Mouse (Mus musculus) MEL-GATA-1-ER (cell line): ENCODE measurements around the gene Pmfbp1.

Experiments
- DNase-seq: peaks from one replicate; pipeline ENCODE4 v3.0.0-alpha.2; 2012; ENCODE audit warnings: low read depth; ENCODE audit errors: extremely low read depth

The Pmfbp1 gene

DNA sequence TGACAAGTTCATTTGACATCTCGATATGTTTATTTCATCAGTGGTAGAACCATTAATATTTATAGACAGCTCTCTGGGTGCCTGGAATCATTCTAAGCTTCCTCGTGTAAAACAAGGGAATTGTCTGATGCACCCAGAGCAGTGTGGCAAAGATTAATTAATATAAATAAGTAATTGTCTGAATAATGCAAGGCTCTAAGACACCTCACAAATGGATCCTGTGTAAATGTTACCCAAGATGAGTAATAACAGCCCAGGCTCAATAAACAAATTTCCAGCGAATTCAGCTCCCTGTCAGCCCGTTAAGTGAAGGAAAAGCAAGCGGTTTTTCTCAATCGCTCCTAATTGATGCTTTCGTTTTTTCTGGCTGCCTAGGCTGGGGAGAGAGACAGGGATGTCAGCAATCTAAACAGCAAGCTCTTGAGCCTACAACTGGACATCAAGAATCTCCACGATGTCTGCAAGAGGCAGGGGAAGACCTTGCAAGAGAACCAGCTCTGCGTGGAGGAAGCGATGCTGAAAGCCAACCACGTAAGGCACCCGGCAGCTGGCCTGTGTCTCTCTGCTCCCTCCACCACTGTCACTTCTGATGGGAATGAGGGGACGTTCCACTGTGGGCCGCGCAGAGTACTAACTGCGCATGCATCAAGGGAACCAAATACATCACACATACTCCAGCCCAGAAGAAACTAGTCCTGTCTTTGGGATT, 5.3 kb downstream of the Pmfbp1 start:
- no peak for DNase-seq

DNA sequence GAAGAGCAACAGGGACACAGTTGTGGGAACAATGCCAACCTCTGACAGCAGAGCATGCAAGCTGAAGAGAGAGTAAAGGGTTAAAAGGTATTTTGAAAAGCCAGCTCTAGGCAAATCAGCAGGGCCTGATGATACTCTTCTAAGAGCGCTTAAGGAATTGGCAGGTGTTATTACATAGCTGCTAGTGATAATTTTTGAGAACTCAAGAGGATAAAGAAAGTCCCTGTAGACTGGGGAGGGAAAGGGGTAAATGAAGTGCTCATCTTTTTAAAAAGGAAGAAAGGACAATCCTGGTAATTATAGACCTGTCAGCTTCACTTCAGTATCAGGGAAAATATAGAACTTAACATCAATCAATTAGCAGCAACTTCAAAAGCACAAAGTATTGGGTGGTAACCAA, 9.7 kb downstream of the Pmfbp1 start:
- no peak for DNase-seq

DNA sequence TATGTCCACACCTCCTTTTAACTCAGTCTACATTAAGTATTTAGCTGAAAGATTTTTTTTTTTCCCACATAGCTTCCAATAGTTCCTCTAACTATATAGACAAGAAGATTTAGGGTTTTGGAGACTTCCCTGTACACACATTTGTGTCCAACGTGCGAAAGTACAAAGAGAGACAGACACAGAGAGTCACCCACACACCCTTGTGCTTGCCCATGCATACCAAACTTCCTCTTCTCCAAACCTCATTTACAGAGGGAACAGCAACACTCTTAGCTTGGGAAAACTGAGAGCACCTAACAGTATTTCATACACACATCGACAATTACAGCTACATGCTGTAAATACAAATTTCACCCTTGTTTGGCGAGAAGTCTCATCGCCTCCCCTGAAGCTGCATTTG, 11.7 kb downstream of the Pmfbp1 start:
- DNase-seq: no peak

DNA sequence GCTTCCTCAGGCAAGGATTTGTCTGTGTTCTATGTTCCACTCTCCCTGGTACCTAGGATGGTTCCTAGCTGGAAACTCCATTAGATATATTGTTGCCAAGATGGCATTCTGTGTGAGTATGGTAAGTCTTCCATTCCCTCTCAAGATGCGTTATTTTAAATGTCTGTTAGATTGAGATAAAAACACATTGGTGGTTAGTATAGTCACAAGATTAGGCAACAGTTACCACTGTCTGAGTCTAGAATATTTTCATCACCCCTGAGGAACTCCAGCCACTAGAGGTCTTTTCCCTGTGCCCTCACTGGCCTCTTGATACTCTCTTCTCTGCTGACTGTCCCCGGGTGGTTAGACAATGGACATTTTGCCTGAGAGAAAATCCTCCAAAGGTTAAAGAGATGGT, 30.2 kb downstream of the Pmfbp1 start:
- no peak for DNase-seq

DNA sequence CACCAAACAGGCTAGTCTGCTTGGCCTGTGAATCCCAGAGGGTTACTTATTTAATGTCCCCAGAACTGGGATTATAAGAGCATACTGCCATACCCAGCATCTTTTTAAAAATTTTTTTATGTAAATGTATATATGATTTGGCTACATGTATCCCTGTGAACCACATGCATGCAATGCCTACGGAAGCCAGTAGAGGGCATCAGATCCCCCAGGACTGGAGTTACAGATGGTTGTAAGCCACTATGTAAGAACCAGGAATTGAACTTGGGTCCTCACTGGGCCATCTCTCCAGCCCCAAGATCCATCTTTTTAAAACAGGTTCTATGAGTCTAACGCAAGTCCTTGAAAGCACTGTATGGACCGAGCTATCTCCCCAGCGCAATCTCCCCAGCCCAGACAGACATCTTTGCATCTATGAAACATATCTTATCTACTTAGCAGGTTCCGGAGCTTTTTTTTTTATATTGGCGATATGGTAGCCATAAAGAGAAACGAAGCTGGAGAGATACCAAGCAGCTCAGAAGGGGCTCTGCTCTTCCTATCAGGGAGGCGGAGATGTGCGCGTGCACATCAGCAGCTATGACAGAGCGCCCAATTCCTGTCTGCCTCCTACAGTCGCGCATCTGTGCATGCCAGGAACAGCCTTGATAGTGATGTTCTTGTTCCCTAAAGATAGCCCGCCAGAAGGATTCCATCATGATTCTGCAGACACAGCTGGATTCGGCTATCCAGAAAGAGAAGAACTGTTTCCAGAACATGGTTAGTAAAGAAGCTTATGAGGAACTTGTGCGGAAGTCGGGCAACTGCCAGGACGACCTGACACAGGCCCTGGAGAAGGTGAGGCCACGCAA, 41.5 kb downstream of the Pmfbp1 start:
- DNase-seq: peak; percentile 80

DNA sequence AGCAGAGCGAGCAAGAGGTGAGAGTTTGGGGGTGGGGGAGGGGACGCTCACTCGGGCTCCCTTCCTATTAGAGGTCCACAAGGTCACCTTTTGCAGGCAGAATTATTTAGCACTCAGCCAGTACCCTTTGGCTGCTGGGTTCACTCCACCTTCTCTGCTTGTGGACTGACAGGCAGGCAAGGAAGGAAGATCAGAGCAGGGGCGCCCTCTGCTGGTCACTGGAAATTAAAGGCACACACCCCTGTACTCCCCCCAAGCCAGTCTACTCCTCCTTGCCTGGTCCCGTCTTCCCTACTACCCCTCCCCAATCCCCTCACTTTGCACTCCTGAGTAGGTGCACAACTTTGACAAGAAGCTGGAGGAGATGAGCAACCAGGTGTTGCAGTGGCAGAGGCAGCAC, 42.9 kb downstream of the Pmfbp1 start:
- peak; percentile 50 for DNase-seq

DNA sequence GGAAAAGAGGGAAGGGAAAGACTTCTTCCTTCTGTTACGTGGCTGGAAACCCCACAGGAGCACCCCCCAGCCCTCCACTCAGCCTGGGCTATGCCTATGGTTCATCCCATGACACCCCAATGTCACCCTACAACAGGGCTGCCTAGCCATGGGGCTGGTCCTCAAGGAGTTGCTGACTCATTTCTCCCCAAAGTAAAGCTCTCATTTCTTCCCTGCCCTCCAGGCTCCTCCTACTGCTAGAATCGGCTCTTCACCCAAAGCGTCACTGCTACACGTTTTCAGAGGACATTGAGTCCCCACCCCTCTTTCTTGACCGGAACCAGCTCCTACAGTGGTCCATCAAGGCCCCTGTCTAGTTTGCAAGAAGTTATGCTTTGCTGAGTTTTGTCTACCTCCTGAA, 48.3 kb downstream of the Pmfbp1 start:
- no peak for DNase-seq

DNA sequence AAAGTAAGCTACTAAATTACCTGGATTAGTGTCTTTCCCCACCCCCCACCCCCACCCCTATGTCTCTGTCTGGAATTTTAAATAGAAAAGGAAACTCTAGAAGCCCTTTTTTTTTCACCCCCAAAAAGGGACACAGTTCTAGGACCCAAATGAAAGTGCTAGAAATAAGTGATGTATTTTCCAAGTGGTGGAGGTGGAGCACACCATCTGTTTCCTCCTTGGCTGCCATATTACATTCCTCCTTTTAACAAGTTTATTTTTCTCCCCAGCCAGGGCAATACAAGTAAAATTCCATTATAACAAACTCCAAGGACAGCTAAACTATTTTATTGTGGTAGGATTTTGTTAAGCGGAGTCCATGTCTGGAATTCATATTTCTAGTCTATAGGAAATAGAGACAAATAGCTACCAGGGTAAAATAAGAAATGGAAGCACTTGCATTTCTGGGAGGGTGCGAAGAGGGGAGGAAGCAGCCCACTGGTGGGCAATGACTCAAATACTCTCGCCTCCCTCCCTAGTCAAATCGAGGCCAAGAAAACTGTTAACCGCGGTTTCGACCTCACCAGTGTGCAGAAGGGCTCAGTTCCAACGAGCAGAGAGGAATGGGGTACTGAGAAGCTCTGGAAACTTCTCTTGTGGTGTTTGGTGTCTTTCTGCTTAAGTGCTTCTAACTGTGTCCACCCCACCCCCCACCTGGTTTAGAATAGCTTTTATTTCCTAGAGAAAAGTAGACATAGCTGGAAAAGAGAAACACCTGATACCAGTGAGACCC, 49.1 kb downstream of the Pmfbp1 start:
- DNase-seq: no peak

DNA sequence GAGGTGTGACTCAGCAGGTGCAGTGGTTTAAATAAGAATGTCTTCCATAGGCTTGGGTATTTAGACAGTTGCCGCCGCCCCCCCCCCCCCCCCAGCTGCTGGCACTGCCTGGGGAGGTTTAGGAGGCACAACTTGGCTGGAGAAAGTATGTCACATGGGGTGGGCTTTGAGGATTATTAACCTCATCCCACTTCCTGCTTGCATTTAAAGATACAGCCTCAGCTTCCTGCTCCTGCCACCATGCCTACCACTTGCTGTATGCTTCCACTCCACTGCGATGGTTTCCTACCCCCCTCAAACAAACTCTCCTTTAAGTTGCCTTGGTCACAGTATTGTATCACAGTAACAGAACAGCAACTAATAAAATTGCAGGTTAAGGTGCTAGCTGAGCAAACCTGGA, 50.2 kb downstream of the Pmfbp1 start:
- no peak for DNase-seq

DNA sequence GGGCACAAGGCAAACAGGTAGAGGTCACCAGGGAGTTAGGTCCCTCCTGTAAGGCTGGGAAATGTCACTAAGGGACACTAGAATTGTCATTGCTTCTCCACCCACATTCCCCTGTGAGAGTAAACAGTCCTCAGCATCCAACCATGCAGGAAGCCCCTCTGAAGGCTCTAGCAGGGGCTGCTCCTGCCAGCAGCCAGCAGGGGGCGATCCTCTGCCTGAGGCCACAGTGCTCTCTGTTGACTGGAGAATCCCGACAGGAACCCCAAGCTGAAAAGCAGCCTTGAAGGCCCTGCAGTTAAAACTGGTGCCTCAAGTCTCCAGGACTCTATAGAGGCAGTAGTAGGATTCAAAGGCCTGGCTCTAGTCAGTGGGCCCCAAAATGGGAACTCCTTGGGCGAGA, 57.8 kb downstream of the Pmfbp1 start:
- DNase-seq: no peak

DNA sequence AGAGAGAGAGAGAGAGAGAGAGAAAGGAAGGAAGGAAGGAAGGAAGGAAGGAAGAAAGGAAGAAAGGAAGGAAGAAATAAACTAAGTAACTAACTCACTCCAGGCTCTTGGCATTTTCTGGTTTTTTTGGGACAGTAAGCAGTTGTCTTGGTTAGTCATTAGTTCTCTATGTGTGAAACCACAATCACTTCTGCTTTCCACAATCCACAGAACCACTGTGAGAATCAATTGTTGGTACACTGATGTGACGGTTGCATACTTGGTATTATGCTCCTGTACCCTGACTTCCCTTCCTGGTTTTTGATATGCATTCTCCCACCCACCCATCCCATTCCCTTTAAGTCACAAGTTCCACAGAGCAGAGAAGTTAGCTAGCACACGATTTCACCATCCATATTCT, 70.1 kb downstream of the Pmfbp1 start:
- peak; percentile 66 for DNase-seq

DNA sequence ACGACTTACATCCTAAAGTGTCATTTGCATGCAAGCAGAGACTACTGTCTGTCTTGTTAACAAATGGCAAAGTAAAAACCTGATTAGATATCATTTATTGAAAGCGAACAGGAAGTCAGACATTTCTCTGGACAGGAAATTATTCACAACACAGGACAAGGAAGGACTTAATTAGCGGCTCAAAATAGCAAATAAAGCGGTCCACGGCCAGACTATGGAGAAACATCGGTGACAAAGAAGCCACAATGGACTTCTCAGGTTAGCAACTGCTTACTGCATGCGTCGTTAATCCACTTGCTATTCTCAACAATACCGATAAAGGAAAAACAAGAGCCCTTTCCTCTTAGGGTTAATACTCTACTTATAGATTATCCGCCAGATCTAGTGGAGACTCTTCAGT, 70.9 kb downstream of the Pmfbp1 start:
- peak; percentile 22 for DNase-seq

DNA sequence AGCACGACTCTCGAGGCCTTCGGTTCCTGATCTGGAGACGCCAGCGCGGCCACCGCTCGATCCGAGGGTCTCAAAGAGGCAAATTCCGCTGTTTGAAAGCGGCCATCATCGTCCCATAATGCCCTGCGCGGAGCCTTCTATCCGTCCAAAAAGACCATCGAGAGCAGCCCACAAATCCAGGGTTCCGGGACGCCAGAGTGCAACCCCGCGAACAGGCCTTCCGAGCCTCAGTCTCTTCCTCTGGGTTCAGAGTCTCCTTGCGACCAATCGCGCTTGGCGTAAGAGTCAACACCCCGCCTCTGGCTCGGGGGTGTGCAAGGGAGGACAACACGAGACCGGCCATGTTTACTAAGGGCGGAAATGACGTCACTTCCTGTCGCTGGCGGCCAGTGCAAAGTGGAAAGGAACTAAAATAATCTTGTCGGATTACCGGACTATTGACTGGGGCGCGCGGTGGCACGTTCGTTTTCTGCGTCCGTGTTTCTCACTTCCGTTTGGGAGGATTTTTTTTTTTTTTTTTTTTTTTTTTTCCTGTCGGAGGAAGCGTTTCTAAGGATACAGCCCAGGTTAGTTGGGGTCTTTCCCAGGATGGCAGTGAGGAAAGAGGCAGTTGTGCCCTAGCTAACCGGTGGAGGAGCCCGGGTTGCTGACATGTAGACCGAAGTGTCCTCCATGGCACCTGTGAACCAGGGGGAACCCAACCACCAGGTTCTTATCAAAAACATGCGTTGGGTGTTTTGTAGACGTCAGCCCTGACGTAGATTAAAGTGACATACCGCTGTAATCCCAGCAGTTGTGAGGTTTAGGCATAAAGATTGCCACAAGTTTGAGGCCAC, 71.9 kb downstream of the Pmfbp1 start, which contains the start of the genes Dhx38 and Txnl4b:
TSS of gene Dhx38 (minus strand) at position 364 of the 836 bp plus-strand sequence.
TSS of gene Txnl4b (plus strand) at position 395 of the 836 bp plus-strand sequence.
- DNase-seq: peak; percentile 99

DNA sequence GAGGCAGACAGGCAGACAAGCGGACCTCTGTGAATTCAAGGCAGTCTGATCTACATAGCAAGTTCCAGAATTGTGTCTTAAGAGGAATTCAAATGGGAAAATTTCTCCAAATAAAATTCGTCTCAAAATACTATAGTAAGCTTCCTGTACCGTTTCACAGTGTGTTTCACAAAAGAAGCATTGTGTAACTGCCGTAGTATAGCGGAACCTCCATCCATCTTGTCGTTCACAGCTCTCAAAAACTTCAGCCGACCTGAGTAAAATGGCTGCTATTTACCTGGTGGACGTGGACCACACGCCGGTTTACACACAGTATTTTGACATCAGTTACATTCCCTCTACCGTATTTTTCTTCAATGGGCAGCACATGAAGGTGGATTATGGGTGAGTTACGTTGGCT, 77.3 kb downstream of the Pmfbp1 start:
- no peak for DNase-seq

DNA sequence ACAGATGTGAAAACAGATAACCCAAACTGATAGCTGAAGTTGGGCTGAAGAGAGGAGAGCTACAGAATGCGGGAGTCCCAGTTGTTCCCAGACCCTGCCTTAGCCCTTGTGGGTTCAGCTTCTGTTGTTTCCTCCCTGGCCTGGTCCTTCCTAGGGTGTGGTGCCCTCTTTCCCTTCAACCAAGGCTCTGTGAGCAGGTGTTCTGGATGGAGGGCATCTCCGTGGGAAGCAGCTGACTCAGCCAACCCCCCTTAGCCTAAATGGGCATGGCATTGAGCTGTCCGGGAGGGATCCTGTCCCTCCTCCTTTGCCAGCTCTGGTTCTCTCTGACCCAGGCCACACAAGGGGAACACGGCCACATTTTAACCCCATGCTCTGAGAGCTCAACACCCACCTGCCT, 82.5 kb downstream of the Pmfbp1 start:
- DNase-seq: no peak

DNA sequence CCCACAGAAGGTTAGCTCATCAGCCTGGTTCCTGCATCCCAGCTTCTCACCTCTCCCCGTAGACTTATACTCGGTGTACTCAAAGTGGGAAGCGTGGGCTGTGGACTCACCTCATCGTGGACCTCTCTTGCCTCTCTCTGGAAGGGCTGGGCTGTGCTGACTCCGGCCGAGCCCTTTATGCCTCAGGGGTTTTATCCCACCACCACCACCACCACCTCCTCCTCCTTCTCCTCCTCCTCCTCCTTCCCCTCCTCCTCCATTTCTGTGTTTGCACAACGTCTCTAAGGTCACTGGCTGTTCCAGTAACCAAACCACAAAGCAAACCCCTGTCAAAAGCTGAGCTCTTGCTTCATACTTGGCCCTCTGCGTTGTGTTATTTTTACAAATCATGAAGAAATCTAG, 85.1 kb downstream of the Pmfbp1 start, which contains the start of gene Hp:
TSS of gene Hp (minus strand) at position 273 of the 402 bp plus-strand sequence.
- no peak for DNase-seq

DNA sequence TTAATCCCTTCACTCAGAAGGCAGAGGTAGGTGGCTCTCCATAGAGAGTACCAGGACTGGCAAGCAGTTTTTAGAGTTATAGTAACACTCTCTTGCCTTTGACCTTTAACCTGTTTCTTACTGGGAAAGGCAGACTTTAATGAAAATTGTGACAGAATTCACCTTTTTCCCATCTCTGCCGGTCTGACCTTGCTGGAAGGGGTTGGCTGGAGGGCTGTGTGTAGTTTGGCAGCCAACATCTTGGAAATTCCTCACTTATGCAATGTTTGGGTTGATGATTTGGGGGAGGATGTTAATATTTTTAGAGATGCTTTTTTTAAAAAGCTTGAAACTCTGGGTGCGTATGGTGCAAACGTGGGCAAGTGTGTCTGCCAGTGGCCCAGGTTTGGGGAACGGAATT, 90.5 kb downstream of the Pmfbp1 start:
- no peak for DNase-seq

DNA sequence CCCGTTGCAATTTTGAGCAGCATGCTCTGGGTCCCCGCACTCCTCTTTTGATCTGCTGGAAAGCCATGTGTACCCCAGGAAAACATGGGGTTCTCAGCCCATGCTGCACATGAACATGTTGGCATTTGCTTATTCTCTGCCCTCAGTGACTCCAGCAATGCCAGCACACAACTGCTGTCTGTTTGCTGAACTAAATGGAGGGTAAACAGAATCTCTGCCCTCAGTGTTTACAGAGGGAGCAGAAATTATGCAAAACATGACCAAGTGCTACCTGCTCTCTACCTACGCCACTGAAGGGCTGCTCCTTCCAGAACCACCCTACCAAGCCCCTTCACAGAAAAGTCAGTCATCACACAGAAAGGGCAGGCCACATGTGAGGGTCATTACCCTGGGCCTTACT, 91.0 kb downstream of the Pmfbp1 start:
- no peak for DNase-seq

DNA sequence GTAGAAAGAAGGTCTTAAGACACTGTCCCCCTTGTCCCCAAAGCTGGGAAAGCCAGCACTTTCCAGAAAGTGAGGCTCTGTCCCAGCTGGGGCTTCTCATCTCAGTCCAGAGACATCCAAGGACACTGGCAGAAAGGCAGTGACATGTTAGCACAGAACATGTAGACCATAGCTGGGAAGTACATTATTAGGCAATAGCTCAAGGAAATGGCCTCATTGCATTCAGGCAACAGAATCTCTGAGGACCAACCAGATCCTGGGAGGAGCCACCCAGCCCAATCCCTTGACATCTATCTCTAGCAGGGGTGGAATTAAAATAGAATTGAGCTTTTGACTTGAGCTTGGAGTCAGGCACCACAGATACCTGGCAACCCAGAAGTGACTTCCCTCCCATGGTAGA, 91.8 kb downstream of the Pmfbp1 start:
- no peak for DNase-seq

DNA sequence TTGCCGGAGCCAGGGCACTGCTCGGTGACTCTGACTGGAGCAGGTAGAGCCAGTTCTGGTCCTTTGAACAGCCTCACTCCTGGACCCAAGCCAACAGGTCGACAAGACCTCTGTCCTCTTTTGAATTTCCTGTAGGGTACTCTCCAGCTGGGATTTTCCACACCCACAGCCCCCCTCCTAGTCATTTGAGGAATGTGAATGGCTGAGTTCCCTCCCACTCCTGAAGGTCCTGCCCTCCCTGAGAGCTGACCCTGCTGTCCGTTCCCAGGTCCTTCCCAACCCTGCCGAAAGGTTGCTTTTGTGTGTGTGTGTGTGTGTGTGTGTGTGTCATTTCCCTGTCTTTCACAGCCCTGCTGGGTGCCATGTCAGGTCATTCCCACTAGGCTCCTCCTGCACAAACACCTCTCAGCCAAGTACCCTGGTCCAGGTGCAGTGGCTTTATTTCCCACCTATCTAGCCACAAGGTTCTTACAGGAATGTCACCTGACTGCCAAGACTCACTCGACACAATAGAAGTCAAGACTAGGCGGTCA, 93.2 kb downstream of the Pmfbp1 start:
- no peak for DNase-seq

DNA sequence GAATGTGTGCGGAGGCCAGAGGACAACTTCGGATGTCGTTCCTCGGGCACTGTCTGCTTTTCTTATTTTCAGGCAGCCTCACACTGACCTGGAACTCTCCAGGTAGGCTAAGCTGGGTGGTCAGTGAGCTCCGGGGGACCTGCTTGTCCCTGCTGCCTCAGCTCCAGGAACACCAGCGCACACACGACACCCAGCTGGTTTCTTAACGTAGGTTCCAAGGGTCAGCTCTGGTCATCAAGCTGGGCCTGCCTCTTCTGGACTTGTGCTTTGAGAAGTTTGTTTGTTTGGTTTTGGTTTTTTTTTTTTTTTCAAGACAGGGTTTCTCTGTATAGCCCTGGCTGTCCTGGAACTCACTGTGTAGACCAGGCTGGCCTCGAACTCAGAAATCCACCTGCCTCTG, 97.1 kb downstream of the Pmfbp1 start:
- no peak for DNase-seq
